Mouse (Mus musculus) cerebellum, adult 2 months (tissue): ENCODE data around the gene Fau.

Experiments used
- CTCF ChIP-seq: fragments of 200-500 bp; IDR thresholded peaks from 2 replicates; pipeline ENCODE4 v1.5.1; 2011; ENCODE audit warnings: low read depth, mild to moderate bottlenecking, control low read depth, low read length, moderate library complexity, borderline replicate concordance; ENCODE audit not compliant: insufficient read depth
- POLR2A ChIP-seq: fragments of 200-500 bp; IDR thresholded peaks from 2 replicates; pipeline ENCODE4 v1.6.1; 2011; ENCODE audit warnings: low read length, control low read depth, borderline replicate concordance; ENCODE audit not compliant: insufficient read depth

GRCm38 (mm10) chr19:6030520-6031280 lies 26.9 kb upstream of the Fau start:
- TF ChIP-seq CTCF (no peak), POLR2A (no peak)
